Mouse (Mus musculus): ENCODE results near the gene Gm47969.
A peak's percentile ranks its signal among the peaks of the same experiment; 100 is the strongest.
"Not testable (repeated sequence)": the region's sequence is repeated elsewhere in the genome, so short reads cannot be mapped to it uniquely, and the experiment has no call there.

Gm47969 gene

DNA sequence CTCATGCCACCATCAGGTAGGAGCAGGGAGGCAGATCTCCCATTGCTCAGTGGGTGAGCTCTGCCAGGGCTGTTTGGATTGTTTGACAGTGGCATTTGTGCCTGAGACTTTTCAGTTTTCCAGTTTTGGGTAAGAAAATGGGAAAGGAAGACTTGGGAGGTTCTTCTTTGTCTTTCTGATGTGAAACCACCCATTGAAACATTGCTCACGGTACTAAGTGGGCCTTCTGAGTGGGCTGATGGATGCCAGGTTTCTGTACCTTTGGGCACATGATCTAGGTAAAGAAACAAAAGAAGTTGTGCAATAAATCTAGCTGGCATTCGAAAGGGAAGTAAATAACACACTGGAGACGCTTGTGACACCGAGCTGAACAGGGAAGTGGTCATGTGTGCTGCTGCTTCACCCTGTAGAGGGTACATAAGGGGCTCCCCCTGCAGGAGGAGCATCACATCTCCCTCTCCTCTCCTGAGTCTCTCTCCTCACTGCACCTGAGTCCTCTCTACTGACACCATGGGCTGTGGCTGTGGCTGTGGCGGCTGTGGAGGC, at the start of gene Gm47969:
Gene Gm47969, plus strand, starts transcription at position 51 of the 546 bp plus-strand sequence.
- no peak for DNase-seq (ENCODE audit: low read depth, low spot score)

DNA sequence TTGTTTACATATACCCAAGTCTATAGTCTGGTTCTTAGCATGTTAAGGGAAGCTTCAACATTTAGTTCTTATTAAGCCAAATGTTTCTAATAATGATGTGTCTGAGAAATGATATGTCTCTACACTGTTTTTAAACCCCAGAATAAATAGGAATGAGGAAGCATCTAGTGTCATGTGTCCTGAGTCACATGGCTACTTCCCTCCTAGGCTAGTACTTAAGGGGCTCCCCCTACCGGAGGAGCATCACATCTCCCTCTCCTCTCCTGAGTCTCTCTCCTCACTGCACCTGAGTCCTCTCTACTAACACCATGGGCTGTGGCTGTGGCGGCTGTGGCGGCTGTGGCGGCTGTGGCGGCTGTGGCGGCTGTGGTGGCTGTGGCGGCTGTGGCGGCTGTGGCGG, 44.4 kb upstream of the Gm47969 start, which contains the start of gene Gm47959:
Gene Gm47959, plus strand, starts transcription at position 243 of the 400 bp plus-strand sequence.
- DNase-seq (ENCODE audit: low read depth, low spot score) = not testable (repeated sequence)

DNA sequence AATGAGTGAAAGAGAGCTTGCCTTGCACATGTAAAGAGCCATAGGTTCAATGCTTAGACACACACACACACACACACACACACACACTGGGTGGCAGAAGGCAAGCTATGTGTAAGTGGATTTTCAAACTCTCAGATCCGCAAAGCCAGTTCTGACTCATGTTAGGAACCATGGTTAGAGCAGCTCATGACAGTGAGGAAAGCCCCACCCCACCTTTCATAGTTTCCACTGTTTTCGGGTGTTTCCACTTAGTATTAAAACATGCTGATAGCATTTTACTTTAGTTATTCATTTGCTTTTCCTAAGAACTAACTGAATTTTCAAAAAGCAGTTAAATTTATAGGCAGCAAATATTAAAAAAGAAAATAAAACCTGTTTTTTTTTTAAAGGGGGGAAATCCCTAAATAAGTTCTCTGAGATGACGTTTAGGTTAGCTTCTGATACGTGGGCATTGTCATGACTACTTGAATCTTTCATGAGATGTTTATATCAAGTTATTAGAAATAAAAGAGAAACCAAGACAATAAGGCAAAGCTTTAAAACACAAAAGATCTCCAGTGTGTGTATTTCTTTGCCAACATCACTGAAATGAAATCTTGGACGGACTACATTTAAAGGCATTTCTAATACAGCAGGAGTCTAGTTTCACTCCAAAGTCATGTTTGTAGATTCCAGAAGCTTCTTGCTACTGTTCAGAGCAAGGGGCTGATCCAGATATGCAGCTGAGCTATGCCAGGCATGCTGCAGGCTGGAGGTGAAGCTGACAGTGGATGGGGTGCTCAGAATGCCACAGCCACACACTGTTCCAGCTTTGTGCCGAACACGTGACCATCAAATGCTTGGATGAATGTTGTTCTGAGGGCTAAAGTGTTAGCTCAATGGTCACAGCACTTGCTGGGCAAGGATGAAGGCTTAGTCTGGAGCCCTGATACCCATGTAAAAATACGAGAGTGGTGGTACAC, 38.2 kb upstream of the Gm47969 start:
- no peak for DNase-seq (ENCODE audit: low read depth, low spot score)

DNA sequence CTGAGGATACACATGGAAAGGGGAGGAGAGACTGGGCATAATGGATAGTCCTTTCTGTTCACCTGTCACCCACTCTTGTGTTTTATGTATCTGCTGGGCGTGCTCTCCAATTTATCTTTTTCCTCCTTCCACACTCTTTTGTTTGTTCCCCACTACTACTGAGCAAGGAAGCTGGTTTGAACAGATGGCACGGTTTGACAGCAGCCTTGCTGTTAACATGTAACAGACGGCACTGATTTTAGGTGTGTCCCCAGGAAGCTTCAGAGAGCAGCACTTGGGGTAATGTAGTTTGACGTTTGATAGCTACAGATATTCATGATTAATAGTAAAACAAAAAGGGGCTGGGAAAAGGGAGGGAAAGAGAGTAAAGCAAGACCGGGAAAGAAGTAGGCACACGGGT, 37.3 kb upstream of the Gm47969 start:
- DNase-seq (ENCODE audit: low read depth, low spot score) = no peak

DNA sequence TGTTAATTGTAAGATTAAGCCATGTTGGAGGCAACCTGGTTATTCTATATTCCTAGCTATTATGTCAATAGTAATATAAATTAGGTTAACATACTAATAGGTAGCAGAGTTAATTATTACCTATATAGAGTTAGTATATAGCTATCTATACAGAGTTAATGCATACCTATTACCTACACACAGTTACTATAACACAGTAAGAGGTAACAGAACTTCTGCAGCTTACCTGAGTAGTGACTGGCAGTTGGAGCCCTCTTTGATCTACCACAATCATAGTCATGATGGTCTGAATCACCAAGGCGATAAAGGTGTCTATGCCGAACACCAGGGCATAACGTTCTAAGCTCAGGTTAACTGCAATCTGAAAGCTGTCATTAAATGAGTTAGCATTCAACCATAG, 30.3 kb upstream of the Gm47969 start:
- DNase-seq (ENCODE audit: low read depth, low spot score) = no peak

DNA sequence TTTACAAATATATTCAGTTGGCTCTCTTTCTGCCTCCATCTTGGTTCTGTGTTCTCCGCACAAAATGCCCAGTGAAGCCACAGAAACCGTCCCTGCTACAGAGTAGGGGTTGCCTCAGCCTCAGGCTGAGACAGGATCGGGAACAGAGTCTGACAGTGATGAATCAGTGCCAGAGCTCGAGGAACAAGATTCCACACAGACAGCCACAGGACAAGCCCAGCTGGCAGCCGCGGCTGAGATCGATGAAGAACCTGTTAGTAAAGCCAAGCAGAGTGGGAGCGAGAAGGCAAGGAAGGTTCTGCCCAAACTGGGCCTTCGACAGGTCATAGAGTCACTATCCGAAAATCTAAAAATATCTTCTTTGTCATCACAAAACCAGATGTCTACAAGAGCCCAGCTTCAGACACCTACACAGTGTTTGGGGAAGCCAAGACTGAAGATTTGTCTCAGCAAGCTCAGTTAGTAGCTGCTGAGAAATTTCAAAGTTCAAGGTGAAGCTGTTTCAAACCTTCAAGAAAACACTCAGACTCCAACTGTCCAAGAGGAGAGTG, 29.3 kb upstream of the Gm47969 start:
- DNase-seq (ENCODE audit: low read depth, low spot score) = no peak

DNA sequence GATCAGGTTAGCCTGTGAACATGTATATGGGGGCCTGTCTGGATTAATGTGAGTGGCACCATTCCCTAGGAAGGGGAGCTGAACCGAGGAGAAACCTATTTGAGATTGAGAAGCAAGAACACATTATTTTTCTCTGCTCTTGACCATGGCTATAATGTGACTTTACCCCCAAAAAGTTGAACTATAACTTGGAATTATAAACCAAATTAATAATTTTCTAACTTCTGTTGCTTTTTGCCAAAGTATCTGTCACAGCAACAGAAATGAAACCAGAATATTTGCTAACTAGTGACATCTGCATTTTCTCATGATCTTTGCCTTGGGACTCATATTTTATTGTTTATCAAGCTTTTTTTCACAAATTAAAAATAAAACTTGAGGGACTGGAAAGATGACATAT, 28.2 kb upstream of the Gm47969 start:
- no peak for DNase-seq (ENCODE audit: low read depth, low spot score)

DNA sequence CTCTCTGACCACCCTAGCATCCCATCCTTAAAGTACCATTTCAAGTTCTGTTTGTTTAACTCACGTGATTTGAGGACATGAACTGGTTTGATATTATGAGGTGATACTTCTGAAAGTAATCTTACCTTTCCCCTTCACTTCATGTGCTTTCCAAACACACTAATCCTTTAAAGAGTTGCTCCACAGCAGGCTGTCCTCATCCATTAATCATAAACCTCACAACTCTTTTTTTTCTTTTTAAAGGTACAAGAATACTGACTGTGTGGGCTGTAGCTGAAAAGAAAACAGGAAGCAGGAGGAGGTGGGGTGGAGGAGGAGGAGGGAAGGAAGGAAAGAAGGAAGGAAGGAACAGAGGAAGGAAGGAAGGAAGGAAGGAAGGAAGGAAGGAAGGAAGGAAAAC, 12.8 kb upstream of the Gm47969 start:
- no peak for DNase-seq (ENCODE audit: low read depth, low spot score)

DNA sequence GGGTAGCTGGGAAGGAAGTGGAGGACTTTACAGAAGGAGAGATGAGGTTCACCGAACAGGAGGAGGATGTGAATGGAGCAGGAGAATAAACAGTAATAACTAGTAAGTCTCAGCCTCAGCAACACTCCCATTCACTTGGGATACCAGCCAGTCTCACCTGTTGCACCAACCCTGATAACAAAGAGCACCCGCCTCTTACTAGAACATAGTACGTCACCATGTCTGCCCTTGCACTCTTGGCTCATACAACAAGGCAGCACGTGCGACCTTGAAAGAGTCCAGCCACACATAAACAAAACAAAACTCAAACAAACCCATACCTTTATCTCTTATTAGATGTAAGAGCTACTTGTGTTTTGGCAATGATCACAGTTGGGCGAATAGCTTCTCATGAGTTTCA, 12.2 kb upstream of the Gm47969 start:
- no peak for DNase-seq (ENCODE audit: low read depth, low spot score)

DNA sequence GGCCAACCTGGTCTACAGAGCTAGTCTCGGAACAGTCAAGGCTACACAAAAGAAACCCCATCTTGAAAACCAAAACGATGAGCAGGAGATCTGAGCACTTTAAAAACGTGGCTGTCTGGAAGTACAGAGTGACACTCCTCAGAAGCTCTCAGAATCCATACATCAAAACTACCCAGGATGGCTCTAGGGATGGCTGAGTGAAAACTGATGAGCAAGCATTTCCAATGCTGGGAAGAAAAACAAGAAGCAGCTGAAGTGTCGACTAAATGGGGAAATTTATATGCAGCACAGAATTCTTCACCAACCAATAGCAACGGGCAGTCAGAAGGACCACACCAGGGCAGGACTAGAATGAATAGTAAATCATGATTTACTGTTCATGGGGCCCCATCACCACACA, 10.2 kb upstream of the Gm47969 start:
- DNase-seq (ENCODE audit: low read depth, low spot score) = no peak

DNA sequence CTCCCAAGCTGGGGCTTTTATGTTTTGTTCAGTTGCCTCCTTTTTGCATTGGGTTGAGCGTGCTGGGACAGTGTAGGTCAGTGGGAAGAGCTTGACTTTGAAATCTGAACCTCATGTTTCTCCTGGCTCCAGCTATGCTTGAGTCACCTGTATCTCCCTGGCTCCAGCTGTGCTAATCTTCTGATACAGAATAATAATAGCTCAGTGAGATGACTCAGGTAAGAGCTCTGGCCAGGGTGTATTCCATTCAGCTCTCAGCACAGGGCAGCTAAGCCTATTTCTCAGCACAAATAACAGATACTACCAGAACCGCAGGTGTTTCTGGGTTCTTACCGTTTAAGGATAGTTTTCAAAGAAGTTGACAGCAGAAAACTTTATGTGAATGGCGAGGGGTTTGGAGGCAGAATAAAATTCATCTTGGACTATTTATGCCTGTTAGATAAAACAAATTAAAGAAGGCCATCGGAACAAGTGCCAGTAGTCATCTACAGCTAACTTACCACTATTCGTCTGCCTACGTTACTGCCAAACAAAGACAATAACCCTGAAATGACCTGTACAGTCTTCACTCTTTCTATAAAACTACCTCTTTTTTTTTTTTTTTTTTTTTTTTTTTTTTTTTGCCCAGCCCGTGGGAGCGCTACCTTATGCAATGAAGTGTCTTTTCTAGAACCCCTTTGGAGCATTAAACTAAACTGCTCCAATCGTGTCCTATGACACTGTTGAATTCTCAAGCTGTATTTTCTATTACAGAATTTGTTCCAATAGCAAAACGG, 7.7 kb upstream of the Gm47969 start:
- DNase-seq (ENCODE audit: low read depth, low spot score) = no peak

DNA sequence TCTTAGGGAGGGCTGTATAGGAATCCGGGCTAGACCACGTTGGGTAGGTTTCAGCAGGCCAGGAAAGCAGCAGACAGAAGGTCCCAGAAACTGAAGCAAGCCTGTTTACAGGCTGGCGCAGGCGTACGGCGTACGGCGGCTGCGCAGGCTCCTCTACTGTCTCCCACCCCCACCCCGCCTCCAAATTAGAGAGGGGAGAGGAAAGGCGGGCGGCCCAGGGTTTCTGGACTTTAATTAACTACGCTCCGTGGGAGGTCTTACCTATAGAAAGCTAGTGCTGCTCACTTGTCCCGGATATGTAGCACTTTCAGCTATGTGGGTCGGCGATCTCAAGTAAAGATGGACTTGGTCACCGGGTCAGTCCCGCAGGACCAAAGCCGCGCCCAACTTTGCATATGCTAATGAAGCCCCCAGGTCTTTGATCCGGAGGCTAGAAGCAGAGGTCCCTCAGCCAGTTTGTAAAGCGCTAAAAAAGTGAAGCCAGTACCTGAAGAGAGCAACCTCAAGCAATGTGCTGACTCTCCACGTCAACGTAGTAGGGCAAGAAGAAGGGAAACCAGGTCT, 6.5 kb upstream of the Gm47969 start, which contains the start of gene Slc19a3:
Gene Slc19a3, minus strand, starts transcription at position 340 of the 564 bp plus-strand sequence.
- no peak for DNase-seq (ENCODE audit: low read depth, low spot score)

DNA sequence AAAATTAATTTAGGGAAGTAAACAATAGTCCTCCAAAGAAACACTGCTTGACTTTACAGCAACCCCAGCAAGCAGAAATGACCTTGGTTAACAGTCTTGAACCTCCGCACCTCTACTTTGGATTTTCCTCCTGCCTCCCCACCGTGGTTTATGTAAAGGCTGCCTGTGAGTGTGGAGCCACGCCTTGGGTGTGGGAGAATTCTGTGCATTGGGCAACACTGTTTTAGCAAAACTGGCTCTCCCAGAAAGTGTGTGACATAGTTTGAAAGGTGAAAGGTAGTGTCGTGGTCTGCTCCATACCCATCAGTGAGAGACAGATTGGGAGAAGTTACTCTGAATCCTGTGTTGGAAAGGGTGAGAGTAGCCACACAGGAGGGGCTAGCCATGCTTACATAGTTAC, 5.7 kb upstream of the Gm47969 start:
- DNase-seq (ENCODE audit: low read depth, low spot score) = no peak

DNA sequence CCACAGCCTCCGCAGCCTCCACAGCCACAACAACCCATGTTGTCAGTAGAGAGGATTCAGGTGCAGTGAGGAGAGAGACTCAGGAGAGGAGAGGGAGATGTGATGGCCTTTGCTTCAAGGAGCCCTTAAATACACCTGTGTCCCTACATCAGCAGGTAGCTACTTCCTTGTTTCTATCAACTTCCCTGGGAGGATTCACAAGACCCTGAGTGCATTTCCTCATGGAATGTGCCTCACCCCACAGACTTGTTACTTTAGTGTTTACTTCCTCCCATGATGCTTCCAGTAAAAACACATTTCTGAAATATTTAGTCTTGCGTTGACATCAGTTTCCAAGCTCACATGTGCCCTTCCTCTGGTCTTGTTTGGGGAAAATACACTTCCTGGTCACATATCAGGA, 2.4 kb upstream of the Gm47969 start, which contains the start of gene Krtap28-10:
Gene Krtap28-10, minus strand, starts transcription at position 101 of the 400 bp plus-strand sequence.
- DNase-seq (ENCODE audit: low read depth, low spot score) = no peak

DNA sequence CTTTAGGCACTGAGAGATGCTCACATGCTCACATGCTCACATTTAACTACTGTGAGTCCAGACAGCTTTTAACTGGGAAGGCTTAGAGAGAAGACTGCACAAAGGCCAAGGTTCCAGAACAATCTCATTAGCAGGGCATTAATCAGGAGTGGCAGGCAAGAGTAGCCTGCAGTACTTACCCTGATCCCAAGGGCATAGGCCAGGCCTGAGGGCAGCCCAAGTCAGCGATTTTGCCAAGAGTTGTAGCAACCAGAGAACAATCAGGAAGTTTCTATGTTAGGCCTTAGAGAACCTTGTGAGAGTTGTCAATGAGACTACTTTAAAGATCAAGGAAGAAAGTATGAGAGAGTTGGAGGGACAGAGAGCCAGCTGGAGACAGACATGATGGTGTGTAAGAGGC, 13.7 kb downstream of the Gm47969 start:
- no peak for DNase-seq (ENCODE audit: low read depth, low spot score)

DNA sequence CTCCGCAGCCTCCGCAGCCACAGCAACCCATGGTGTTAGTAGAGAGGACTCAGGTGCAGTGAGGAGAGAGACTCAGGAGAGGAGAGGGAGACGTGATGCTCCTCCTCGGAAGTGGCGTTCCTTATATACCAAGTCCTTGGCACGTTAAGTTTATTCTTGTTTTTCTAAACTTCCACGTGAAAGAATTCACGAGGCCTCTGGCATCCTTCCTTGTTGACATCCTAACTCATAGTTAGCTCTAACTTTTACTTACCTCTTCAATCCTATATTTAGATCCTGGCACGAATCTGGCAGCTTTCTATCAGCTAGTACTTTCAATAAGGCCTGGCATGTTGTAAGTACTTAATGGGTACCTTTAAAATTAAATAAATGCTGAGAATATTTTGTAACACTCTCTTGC, 14.5 kb downstream of the Gm47969 start, which contains the start of gene A030005K14Rik:
Gene A030005K14Rik, minus strand, starts transcription at position 101 of the 400 bp plus-strand sequence.
- DNase-seq (ENCODE audit: low read depth, low spot score) = no peak

DNA sequence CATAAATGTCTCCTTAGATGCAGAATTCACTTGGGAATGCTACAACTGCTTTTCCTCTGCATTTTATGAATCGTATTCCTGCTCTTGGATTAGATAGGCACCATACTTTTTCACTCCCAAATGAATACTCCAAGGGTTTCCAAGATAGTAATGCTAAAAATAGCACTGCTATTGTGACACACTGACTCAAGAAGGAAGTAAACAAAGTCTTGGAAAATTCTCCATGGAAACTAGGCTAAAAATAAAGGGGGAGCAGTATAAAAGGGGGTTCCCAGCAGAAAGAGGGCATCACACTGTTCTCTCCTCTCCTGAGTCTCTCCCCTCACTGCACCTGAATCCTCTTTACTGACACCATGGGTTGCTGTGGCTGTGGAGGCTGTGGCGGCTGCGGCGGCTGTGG, 15.9 kb downstream of the Gm47969 start, which contains the start of gene Krtap28-13:
Gene Krtap28-13, plus strand, starts transcription at position 288 of the 400 bp plus-strand sequence.
- no peak for DNase-seq (ENCODE audit: low read depth, low spot score)

DNA sequence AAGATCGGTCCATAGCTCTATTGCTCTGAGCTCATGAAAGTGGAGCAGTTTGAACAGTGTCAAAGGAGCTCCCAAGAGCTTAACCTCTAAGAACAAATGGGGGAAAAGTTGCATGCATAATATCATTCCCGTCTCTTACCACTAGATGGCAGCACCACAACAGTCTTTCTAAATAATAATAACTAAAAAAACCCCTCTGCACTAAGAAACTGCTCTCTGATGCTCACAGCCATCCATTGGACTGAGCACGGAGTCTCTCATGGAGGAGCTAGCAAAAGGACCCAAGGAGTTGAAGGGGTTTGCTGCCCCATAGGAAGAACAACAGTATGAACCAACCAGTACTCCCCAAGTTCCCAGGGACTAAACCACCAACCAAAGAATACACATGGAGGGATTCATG, 20.1 kb downstream of the Gm47969 start:
- peak; percentile 23 for DNase-seq (ENCODE audit: low read depth, low spot score)

DNA sequence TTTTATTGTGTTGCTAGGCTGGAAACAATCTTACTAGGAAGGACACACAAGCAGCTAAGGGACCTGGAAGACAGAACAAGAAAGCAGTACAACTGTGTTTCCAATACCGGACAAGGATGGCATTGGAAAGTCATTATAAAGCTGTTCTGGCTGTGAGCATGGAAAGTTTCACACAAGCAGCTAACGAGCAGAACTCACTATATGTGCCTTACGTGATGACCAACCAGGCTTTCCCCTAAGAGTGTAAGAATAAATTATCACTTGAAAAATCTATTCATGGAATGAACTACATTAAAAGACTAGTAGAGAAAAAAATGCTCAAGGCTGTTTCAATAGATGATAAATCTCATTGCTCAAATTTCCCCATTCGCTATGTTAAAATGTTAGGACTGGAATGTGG, 21.8 kb downstream of the Gm47969 start:
- no peak for DNase-seq (ENCODE audit: low read depth, low spot score)

DNA sequence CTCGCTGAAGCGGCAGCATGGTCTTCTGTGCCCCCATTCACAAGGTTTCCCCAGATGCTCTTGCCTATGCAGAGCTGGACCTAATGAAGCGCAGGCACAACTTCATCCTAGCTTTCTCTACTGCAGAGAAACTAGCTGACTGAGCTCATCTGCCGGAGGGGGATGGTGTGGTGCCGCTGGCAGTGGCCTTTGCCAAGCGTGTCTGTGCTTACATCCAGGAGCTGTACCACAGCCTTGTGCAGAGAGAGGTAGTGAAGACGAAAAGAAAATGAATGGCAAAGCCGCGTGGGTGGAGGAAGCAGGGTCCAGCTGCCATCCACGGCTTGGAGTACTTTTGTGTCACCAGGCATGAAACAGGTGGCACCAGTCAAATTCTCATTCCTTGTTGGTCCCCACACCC, 22.5 kb downstream of the Gm47969 start:
- DNase-seq (ENCODE audit: low read depth, low spot score) = no peak

DNA sequence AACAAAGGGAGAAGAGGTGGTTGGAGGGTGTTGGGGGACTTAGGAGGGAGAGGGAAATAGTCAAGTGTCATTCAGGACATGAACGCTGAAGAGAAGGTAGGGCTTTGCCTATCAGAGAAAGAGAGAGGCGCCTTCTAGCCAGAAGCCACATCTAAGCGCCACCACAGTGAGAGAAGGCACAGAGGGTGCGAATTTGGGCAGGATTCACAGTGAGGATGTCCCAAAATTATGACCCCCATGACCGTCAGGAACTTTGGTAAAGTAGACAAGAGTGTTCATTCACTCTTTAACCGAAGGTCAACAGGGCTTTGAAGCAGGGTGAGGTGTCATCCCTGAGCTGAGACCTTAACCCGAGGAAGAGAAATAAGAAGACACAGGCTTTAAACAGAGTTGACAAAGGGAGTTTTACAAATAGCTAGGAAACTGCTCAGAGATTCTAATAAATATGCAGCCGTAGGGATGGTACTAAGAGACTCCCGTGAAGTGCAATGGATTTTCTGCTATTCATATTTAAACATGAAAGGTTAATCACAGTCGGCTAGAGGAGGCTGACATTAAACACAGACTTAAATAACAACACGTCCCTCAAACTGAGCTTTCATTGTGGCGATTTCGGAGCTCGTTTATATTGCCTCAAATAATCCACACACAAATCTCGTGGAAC, 30.9 kb downstream of the Gm47969 start:
- DNase-seq (ENCODE audit: low read depth, low spot score) = no peak

Data from retina, adult 2 months (tissue).